9 mouse cellular contexts compared by ENCODE assay signal in the genomic region with DNA sequence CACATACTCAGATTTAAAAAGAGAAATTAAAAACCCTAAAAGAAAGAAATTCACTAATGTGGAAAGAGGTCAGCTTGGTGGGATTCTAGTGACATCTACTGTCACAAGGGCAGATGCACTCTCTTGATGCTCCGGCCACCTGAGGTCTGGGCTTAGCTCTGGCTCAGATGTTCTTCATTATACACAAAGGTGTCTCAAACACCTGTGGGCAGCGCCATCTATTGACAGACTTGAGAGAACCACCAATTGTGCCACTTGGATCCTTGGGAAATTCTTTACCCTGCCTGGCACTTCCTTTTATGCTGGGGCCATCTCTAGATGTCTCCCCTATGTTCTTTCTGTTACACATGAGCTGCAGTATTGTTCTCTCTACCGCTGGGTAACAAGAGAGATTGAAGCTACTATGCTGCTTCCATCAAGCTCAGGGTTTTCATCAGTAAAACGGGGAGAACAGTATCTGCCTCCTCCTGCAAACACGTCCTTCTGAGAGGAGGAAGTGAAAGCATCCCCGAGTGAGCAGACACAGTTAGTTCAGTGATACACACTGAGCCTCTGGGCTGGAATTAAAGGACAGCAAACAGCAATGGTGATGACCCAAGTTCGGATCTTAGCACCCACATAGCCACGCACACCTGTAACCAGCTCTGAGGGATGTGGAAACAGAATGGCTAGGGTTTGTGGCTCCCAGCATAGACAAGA. TPM values are rescaled to one million over a fixed set of nuclear protein-coding genes. Genes with fewer than 3 reads are reported as not detected.
DNase-seq lines count a peak whose midpoint lies in the region; ATAC-seq and TF ChIP-seq lines count a peak whose summit lies in the region.
"Had no signal": no experiment of that assay in that cellular context is flagged by ENCODE, and none has a peak within 500 bp of the region (broad histone marks: within the 10 kb centered on the region; RNA-seq: fewer than 3 reads in every experiment).

No protein-coding gene starts in this region.

- TF ChIP-seq CTCF in cerebellum, adult 2 months (IDR thresholded peaks at IDR 0.05; ENCODE audit: borderline replicate concordance, insufficient read depth, low read depth, low read length) = peak; percentile 36; the same call in 1 of the 2 replicates

- 69% methylated on average over 8 of the region's 8 CpGs for WGBS in cerebellum, adult 2 months

- no peaks in the 10 kb centered on the region for H3K79me2 ChIP-seq in myocyte (ENCODE audit: control insufficient read depth, insufficient read depth)

- peak; percentile 82 for ATAC-seq in granulocyte monocyte progenitor cell, adult 5-6 weeks (replicated peaks; ENCODE audit: poor library complexity, severe bottlenecking)

- no peak overlapping the region for H3K4me3 ChIP-seq in cerebellum, adult 2 months (replicated peaks; ENCODE audit: insufficient read depth, low read depth, low read length)
- no peak overlapping the region for H3K4me3 ChIP-seq in myocyte
- H3K4me3 ChIP-seq: lung, embryonic 15.5 days had no signal

- no peaks in the 10 kb centered on the region for H3K27me3 ChIP-seq in cerebellum, adult 2 months (ENCODE audit: control insufficient read depth, insufficient read depth, low read length)
- H3K27me3 ChIP-seq in myocyte (ENCODE audit: control insufficient read depth, insufficient read depth, insufficient read length) = no peaks in the 10 kb centered on the region
- H3K27me3 ChIP-seq: lung, embryonic 15.5 days had no signal

- peak; percentile 10 to 23 for DNase-seq in cerebellum, adult 2 months
- no peak for DNase-seq in cerebellum, adult 11-12 months
- peak; percentile 3 for DNase-seq in right cerebral cortex, adult 18-20 months
- no peak for DNase-seq in right cerebral cortex, postnatal 36 days (ENCODE audit: low spot score in 2 of 2)
- no peak for DNase-seq in Muller cell, postnatal 12 days (ENCODE audit: inconsistent ontology term)
- DNase-seq in urinary bladder, postnatal 10 days (ENCODE audit: low spot score) = no peak

- no peak for TF ChIP-seq POLR2A in cerebellum, adult 2 months (IDR thresholded peaks at IDR 0.05; ENCODE audit: borderline replicate concordance, insufficient read depth, low read length)
- TF ChIP-seq POLR2A in myocyte (IDR thresholded peaks at IDR 0.05; ENCODE audit: insufficient read length, low read depth) = no peak

- no peak overlapping the region for H3K4me2 ChIP-seq in myocyte (ENCODE audit: low read depth)
- H3K4me2 ChIP-seq: lung, embryonic 15.5 days had no signal

- no peak overlapping the region for H3K27ac ChIP-seq in cerebellum, adult 2 months (ENCODE audit: insufficient read depth, low read length)
- H3K27ac ChIP-seq: lung, embryonic 15.5 days had no signal

- no peak overlapping the region for H3ac ChIP-seq in myocyte (ENCODE audit: control insufficient read depth, insufficient read length)

- H3K36me3 ChIP-seq in myocyte (ENCODE audit: control insufficient read depth, insufficient read depth) = peaks cover 93% of the 10 kb centered on the region
- H3K36me3 ChIP-seq: lung, embryonic 15.5 days had no signal

- H3K4me1 ChIP-seq in cerebellum, adult 2 months (ENCODE audit: control insufficient read depth, insufficient read depth, low read length) = no peaks in the 10 kb centered on the region
- H3K4me1 ChIP-seq: lung, embryonic 15.5 days had no signal

TF ChIP-seq in myocyte, 11 proteins besides CTCF, POLR2A, EP300 and RAD21:
- TF ChIP-seq MYOD1 (IDR thresholded peaks at IDR 0.05; ENCODE audit: control insufficient read depth in 1 of 3, insufficient read length in 2 of 3, low read depth in 2 of 3) (no peak), REST (IDR thresholded peaks at IDR 0.05; ENCODE audit: insufficient read depth, insufficient read length) (no peak), USF1 (IDR thresholded peaks at IDR 0.05; ENCODE audit: low read depth) (no peak), POLR2AphosphoS2 (IDR thresholded peaks at IDR 0.05; ENCODE audit: insufficient read length, low read depth) (peak; percentile 11), MYOG (IDR thresholded peaks at IDR 0.05; ENCODE audit: control insufficient read depth in 1 of 3, insufficient read depth in 1 of 3, insufficient read length in 2 of 3, low read depth in 2 of 3) (no peak), SRF (IDR thresholded peaks at IDR 0.05; ENCODE audit: control insufficient read depth, insufficient read length, low read depth) (no peak)
TF ChIP-seq in myocyte: peak in this region for 1.

RNA-seq across cellular contexts. Expression of gene Aldh1l2, which starts 24.8 kb away (rescaled TPM):
- polyA plus RNA-seq in cerebellum, adult 2 months (2012; rRNA removed) = 8.9 and 9.1 TPM in 2 replicates
- total RNA-seq in granulocyte monocyte progenitor cell, adult 5-6 weeks (2014; fragmentation: Nextera tagmentation) = not detected in 2 replicates
- not detected in 2 replicates for total RNA-seq in granulocyte monocyte progenitor cell, adult 5-6 weeks (2017)
- polyA plus RNA-seq in myocyte (2012; fragmentation: generic; extraction: Trizol) = 71.8 TPM

RNA-seq across cellular contexts. Expression of gene Washc4, which starts 34.4 kb away (rescaled TPM):
- 18.6 and 19.1 TPM in 2 replicates for polyA plus RNA-seq in cerebellum, adult 2 months (2012; rRNA removed)
- total RNA-seq in granulocyte monocyte progenitor cell, adult 5-6 weeks (2014; fragmentation: Nextera tagmentation) = 19.5 and 19.6 TPM in 2 replicates
- total RNA-seq in granulocyte monocyte progenitor cell, adult 5-6 weeks (2017) = 34.1 and 37.1 TPM in 2 replicates
- polyA plus RNA-seq in myocyte (2012; fragmentation: generic; extraction: Trizol) = 7.2 TPM

Comparison
In these comparisons a context has a peak if more than half of its experiments do, and no peak if none do; other contexts are left out.
1. DNase-seq: peak in cerebellum, adult 2 months (2 of 2) and right cerebral cortex, adult 18-20 months (single experiment); none in cerebellum, adult 11-12 months (single experiment), right cerebral cortex, postnatal 36 days (0 of 2), Muller cell, postnatal 12 days (single experiment) and urinary bladder, postnatal 10 days (single experiment).